Mouse (Mus musculus): ENCODE data around the gene Rdh16f1.

GRCm38 (mm10) chr10:127838539-127838938 lies 79.0 kb downstream of the Rdh16f1 start:
- no peak for TF ChIP-seq POLR2A (IDR thresholded peaks at IDR 0.05; ENCODE audit: control insufficient read depth, low read depth, low read length)
- no peak for TF ChIP-seq CTCF (IDR thresholded peaks at IDR 0.05; ENCODE audit: control insufficient read depth, insufficient read depth, insufficient replicate concordance, low read depth, low read length)

All from testis, adult 2 months (tissue).